Mouse (Mus musculus) induced T-regulatory cell, adult 2 months (primary cell): Measurements from ENCODE around the gene Cerk.
"Not testable (repeated sequence)": the region's sequence is repeated elsewhere in the genome, so short reads cannot be mapped to it uniquely, and the experiment has no call there.

Source experiments
- DNase-seq: peaks from one replicate; pipeline ENCODE4 v3.0.0-alpha.2; 2012; ENCODE audit warnings: low read depth

The Cerk gene

GRCm38 (mm10) chr15:86185689-86186569 is at the start of gene Cerk:
Cerk (minus strand) TSS chr15:86186141.
- peak; percentile 74 for DNase-seq

GRCm38 (mm10) chr15:86234517-86235441 is 48.8 kb upstream of the Cerk start:
- DNase-seq, result no peak

- no peak for DNase-seq
Measured at GRCm38 (mm10) chr15:86234001-86234400, 48.1 kb upstream of the Cerk start.

GRCm38 (mm10) chr15:86231831-86232512 is 46.0 kb upstream of the Cerk start:
- no peak for DNase-seq

GRCm38 (mm10) chr15:86231170-86231569 is 45.2 kb upstream of the Cerk start:
- no peak for DNase-seq

- DNase-seq, result no peak
Measured at GRCm38 (mm10) chr15:86229623-86230022, 43.7 kb upstream of the Cerk start.

GRCm38 (mm10) chr15:86229088-86229487 is 43.1 kb upstream of the Cerk start:
- no peak for DNase-seq

GRCm38 (mm10) chr15:86228186-86228585 is 42.2 kb upstream of the Cerk start:
- DNase-seq, result peak; percentile 71

- no peak for DNase-seq
Measured at GRCm38 (mm10) chr15:86226968-86227367, 41.0 kb upstream of the Cerk start.

GRCm38 (mm10) chr15:86226221-86226620 is 40.3 kb upstream of the Cerk start:
- DNase-seq, result no peak

- DNase-seq, result no peak
Measured at GRCm38 (mm10) chr15:86224972-86225551, 39.1 kb upstream of the Cerk start.

- not testable (repeated sequence) for DNase-seq
Measured at GRCm38 (mm10) chr15:86221901-86222300, 36.0 kb upstream of the Cerk start.

GRCm38 (mm10) chr15:86221369-86221768 is 35.4 kb upstream of the Cerk start:
- no peak for DNase-seq

GRCm38 (mm10) chr15:86220715-86221114 is 34.8 kb upstream of the Cerk start:
- no peak for DNase-seq

GRCm38 (mm10) chr15:86220229-86220630 is 34.3 kb upstream of the Cerk start:
- DNase-seq, result no peak

- DNase-seq, result no peak
Measured at GRCm38 (mm10) chr15:86219534-86220228, 33.7 kb upstream of the Cerk start.

- not testable (repeated sequence) for DNase-seq
Measured at GRCm38 (mm10) chr15:86216641-86217040, 30.7 kb upstream of the Cerk start.

- DNase-seq, result peak; percentile 49
Measured at GRCm38 (mm10) chr15:86214549-86215201, 28.7 kb upstream of the Cerk start.

GRCm38 (mm10) chr15:86213753-86214548 is 28.0 kb upstream of the Cerk start, which contains the start of gene Tbc1d22a:
Tbc1d22a (plus strand) TSS chr15:86214459.
- peak; percentile 98 for DNase-seq

GRCm38 (mm10) chr15:86212193-86212592 is 26.3 kb upstream of the Cerk start:
- not testable (repeated sequence) for DNase-seq
